15 mouse cellular contexts compared by ENCODE assay signal in genomic region chr16:38940805-38941204, GRCm38 (mm10). TPM values are rescaled to one million over a fixed set of nuclear protein-coding genes. Genes with fewer than 3 reads are reported as not detected.
DNase-seq lines count a peak whose midpoint lies in the region; ATAC-seq lines count a peak whose summit lies in the region.
"Had no signal": no experiment of that assay in that cellular context is flagged by ENCODE, and none has a peak within 500 bp of the region (broad histone marks: within the 10 kb centered on the region; RNA-seq: fewer than 3 reads in every experiment).

No protein-coding gene starts in this region.

- peak; percentile 64; the same call in 1 of the 2 replicates for ATAC-seq in neural tube, embryonic 11.5 days (ENCODE audit: insufficient read depth, low FRiP score, low TSS enrichment)
- ATAC-seq in hindbrain, embryonic 12.5 days (ENCODE audit: low FRiP score), result peak; percentile 42; the same call in 1 of the 2 replicates
- ATAC-seq in midbrain, embryonic 14.5 days (ENCODE audit: low FRiP score, low TSS enrichment), result 0 out of 2 replicates have a peak, but pooled peaks have one; percentile 34

- H3K4me1 ChIP-seq in neural tube, embryonic 11.5 days (ENCODE audit: control insufficient read depth, insufficient read depth, low read length), result peaks cover 16% of the 10 kb centered on the region
- peaks cover 27% of the 10 kb centered on the region for H3K4me1 ChIP-seq in hindbrain, embryonic 12.5 days
- 0 out of 2 replicates have a peak, but pooled peaks cover 4% of the 10 kb centered on the region for H3K4me1 ChIP-seq in midbrain, embryonic 14.5 days (ENCODE audit: control insufficient read depth, insufficient read depth, low read length)
- H3K4me1 ChIP-seq: embryonic facial prominence, embryonic 12.5 days had no signal

- H3K27me3 ChIP-seq in neural tube, embryonic 11.5 days (ENCODE audit: control insufficient read depth, insufficient read depth, low read length), result no peaks in the 10 kb centered on the region
- H3K27me3 ChIP-seq in hindbrain, embryonic 12.5 days, result no peaks in the 10 kb centered on the region
- H3K27me3 ChIP-seq in midbrain, embryonic 14.5 days (ENCODE audit: control insufficient read depth, insufficient read depth, low read length), result no peaks in the 10 kb centered on the region
- H3K27me3 ChIP-seq: embryonic facial prominence, embryonic 12.5 days; kidney, embryonic 15.5 days had no signal

- no peaks in the 10 kb centered on the region for H3K36me3 ChIP-seq in neural tube, embryonic 11.5 days (ENCODE audit: control insufficient read depth, insufficient read depth, low read length)
- H3K36me3 ChIP-seq in hindbrain, embryonic 12.5 days, result no peaks in the 10 kb centered on the region
- H3K36me3 ChIP-seq in midbrain, embryonic 14.5 days (ENCODE audit: control insufficient read depth, insufficient read depth, low read length), result no peaks in the 10 kb centered on the region
- H3K36me3 ChIP-seq: embryonic facial prominence, embryonic 12.5 days; G1E; kidney, embryonic 15.5 days had no signal

- H3K4me2 ChIP-seq in neural tube, embryonic 11.5 days (ENCODE audit: low read depth), result no peak overlapping the region
- H3K4me2 ChIP-seq in hindbrain, embryonic 12.5 days (replicated peaks), result no peak overlapping the region
- H3K4me2 ChIP-seq in midbrain, embryonic 14.5 days (ENCODE audit: low read length), result no peak overlapping the region
- H3K4me2 ChIP-seq: embryonic facial prominence, embryonic 12.5 days; kidney, embryonic 15.5 days had no signal

- H3K9me3 ChIP-seq in neural tube, embryonic 11.5 days (ENCODE audit: control insufficient read depth, low read length), result no peaks in the 10 kb centered on the region
- H3K9me3 ChIP-seq in hindbrain, embryonic 12.5 days (replicated peaks), result 0 out of 2 replicates have a peak, but pooled peaks cover 5% of the 10 kb centered on the region
- no peaks in the 10 kb centered on the region for H3K9me3 ChIP-seq in midbrain, embryonic 14.5 days (ENCODE audit: control insufficient read depth, low read length)
- H3K9me3 ChIP-seq: embryonic facial prominence, embryonic 12.5 days; G1E; kidney, embryonic 15.5 days had no signal

- 52% methylated on average over 3 of the region's 3 CpGs for WGBS in neural tube, embryonic 11.5 days
- WGBS in hindbrain, embryonic 12.5 days, result 38% methylated on average over 3 of the region's 3 CpGs
- WGBS in midbrain, embryonic 14.5 days, result 45% methylated on average over 3 of the region's 3 CpGs

- no peak overlapping the region for H3K4me3 ChIP-seq in neural tube, embryonic 11.5 days (ENCODE audit: low read depth, low read length)
- no peak overlapping the region for H3K4me3 ChIP-seq in hindbrain, embryonic 12.5 days
- no peak overlapping the region for H3K4me3 ChIP-seq in midbrain, embryonic 14.5 days (replicated peaks; ENCODE audit: low read depth, low read length)
- H3K4me3 ChIP-seq: embryonic facial prominence, embryonic 12.5 days; kidney, embryonic 15.5 days had no signal

- H3K27ac ChIP-seq in neural tube, embryonic 11.5 days (ENCODE audit: low read depth, low read length), result peak overlapping the region; percentile 53; the same call in 1 of the 2 replicates
- H3K27ac ChIP-seq in hindbrain, embryonic 12.5 days, result peak overlapping the region; percentile 72
- no peak overlapping the region; the same call in 1 of the 2 replicates for H3K27ac ChIP-seq in midbrain, embryonic 14.5 days (replicated peaks; ENCODE audit: low read depth, low read length)
- H3K27ac ChIP-seq: embryonic facial prominence, embryonic 12.5 days; kidney, embryonic 15.5 days; liver, embryonic 14.5 days had no signal

- no peak for DNase-seq in neural tube, embryonic 11.5 days (ENCODE audit: low spot score)
- no peak for DNase-seq in neural tube, embryonic 10.5 days (ENCODE audit: extremely low spot score, low spot score)
- DNase-seq in midbrain, embryonic 14.5 days, result no peak
- no peak for DNase-seq in thymus, postnatal 10 days (ENCODE audit: low spot score in 2 of 2)
- DNase-seq in gastrocnemius, postnatal 4 days (ENCODE audit: low spot score in 2 of 2), result no peak
- no peak for DNase-seq in retina, embryonic 14.5 days (ENCODE audit: low spot score)
- DNase-seq: adrenal gland, postnatal 36 days; cerebellum, postnatal 36 days; gastrocnemius, postnatal 14 days; lung, postnatal 4 days had no signal

- no peak overlapping the region for H3K9ac ChIP-seq in neural tube, embryonic 11.5 days (ENCODE audit: low read length)
- H3K9ac ChIP-seq in hindbrain, embryonic 12.5 days, result no peak overlapping the region
- H3K9ac ChIP-seq in midbrain, embryonic 14.5 days (replicated peaks; ENCODE audit: low read length), result no peak overlapping the region
- H3K9ac ChIP-seq: embryonic facial prominence, embryonic 12.5 days; kidney, embryonic 15.5 days; liver, embryonic 14.5 days had no signal

RNA-seq across cellular contexts. Expression of gene Igsf11, which starts 48.3 kb away (rescaled TPM):
- polyA plus RNA-seq in neural tube, embryonic 11.5 days (2014; fragmentation: Nextera tagmentation; extraction: Ambion mirVana), result 5.4 and 5.7 TPM in 2 replicates
- 4.9 and 5.0 TPM in 2 replicates for polyA plus RNA-seq in hindbrain, embryonic 12.5 days (2016; fragmentation: Nextera tagmentation; extraction: Ambion mirVana)
- polyA plus RNA-seq in midbrain, embryonic 14.5 days (2014; fragmentation: Nextera tagmentation; extraction: Ambion mirVana), result 2.5 and 2.9 TPM in 2 replicates
- total RNA-seq in gastrocnemius, postnatal 4 days (2021), result 1 to 10 TPM; 2.3 to 2.4 TPM
- polyA plus RNA-seq: G1E had no signal
